Mouse (Mus musculus): ENCODE measurements around the gene Magohb.

- TF ChIP-seq CTCF (IDR thresholded peaks at IDR 0.05): no peak
- no peak for TF ChIP-seq EP300 (IDR thresholded peaks at IDR 0.05)
These were observed 872 bp upstream of the Magohb start for GRCm38 (mm10) chr6:131293916-131294315.

Measured in lung, postnatal 0 days (tissue).